Mouse (Mus musculus) frontal cortex, adult 2 months (tissue): Measurements from ENCODE around the gene Rsl1. TPM values are rescaled to one million over a fixed set of nuclear protein-coding genes. Genes with fewer than 3 reads are reported as not detected.
"Not testable (repeated sequence)": the region's sequence is repeated elsewhere in the genome, so short reads cannot be mapped to it uniquely, and the experiment has no call there.

Experiments used
- DNase-seq, 2 experiments: peaks; one replicate each; pipeline ENCODE4 v3.0.0; 2022; ENCODE audit warnings: low spot score in 1 of 2; ENCODE audit errors: extremely low spot score in 1 of 2
- polyA plus RNA-seq: library from polyadenylated mRNA; depleted of rRNA; stranded (reverse); fragments of >200 nt; gene quantifications from 2 replicates; pipeline ENCODE4 v1.2.3, GENCODE M21; 2012; rRNA removed

Gene Rsl1
- polyA plus RNA-seq: 3.3 and 3.4 TPM in 2 replicates

GRCm38 (mm10) chr13:67172991-67173722 is at the start of gene Rsl1:
Gene Rsl1, plus strand, starts transcription at chr13:67173182.
- peak; percentile 50 to 85 for DNase-seq

GRCm38 (mm10) chr13:67124460-67124859 is 48.5 kb upstream of the Rsl1 start:
- DNase-seq: no peak

GRCm38 (mm10) chr13:67127507-67127906 is 45.5 kb upstream of the Rsl1 start:
- DNase-seq: not testable (repeated sequence)

- peak; percentile 88 to 94 for DNase-seq
Measured at GRCm38 (mm10) chr13:67128038-67128721, 44.8 kb upstream of the Rsl1 start.

GRCm38 (mm10) chr13:67166122-67166521 is 6.9 kb upstream of the Rsl1 start:
- not testable (repeated sequence) for DNase-seq

- DNase-seq: peak in 1 of 2 experiments; percentile 16
Measured at GRCm38 (mm10) chr13:67173723-67174055, 707 bp downstream of the Rsl1 start.

GRCm38 (mm10) chr13:67194340-67194894 is 21.4 kb downstream of the Rsl1 start, which contains the start of gene Zfp455:
Gene Zfp455, plus strand, starts transcription at chr13:67194506.
- DNase-seq: peak; percentile 17 to 77

- DNase-seq: no peak
Measured at GRCm38 (mm10) chr13:67201656-67202055, 28.7 kb downstream of the Rsl1 start.

- no peak for DNase-seq
Measured at GRCm38 (mm10) chr13:67214015-67214607, 41.1 kb downstream of the Rsl1 start.

Other genes starting within 250 kb of the Rsl1 start
- 2.6 and 2.8 TPM in 2 replicates for gene Zfp712, start 112.0 kb upstream of the Rsl1 start, polyA plus RNA-seq
- 3.0 and 3.7 TPM in 2 replicates for gene Zfp708, start 75.2 kb upstream of the Rsl1 start, polyA plus RNA-seq
- gene Gm28557, start 64.6 kb upstream of the Rsl1 start, polyA plus RNA-seq: 1.6 and 2.0 TPM in 2 replicates
- 0.21 and 0.24 TPM in 2 replicates for gene Rslcan18, start 56.9 kb upstream of the Rsl1 start, polyA plus RNA-seq
- 3.0 and 3.4 TPM in 2 replicates for gene Zfp759, start 51.5 kb upstream of the Rsl1 start, polyA plus RNA-seq
- 1.6 TPM in 2 replicates for gene Zfp455, start 21.3 kb downstream of the Rsl1 start, polyA plus RNA-seq
- gene Zfp458, start 105.3 kb downstream of the Rsl1 start, polyA plus RNA-seq: 3.5 and 3.8 TPM in 2 replicates
- gene Zfp457, start 133.3 kb downstream of the Rsl1 start, polyA plus RNA-seq: 3.0 and 3.7 TPM in 2 replicates
- 2.5 and 2.7 TPM in 2 replicates for gene Zfp595, start 159.4 kb downstream of the Rsl1 start, polyA plus RNA-seq
- gene Gm28044, start 187.4 kb downstream of the Rsl1 start, polyA plus RNA-seq: not detected in 2 replicates
- gene Zfp953, start 187.4 kb downstream of the Rsl1 start, polyA plus RNA-seq: 0.48 TPM in 2 replicates
- 0.38 TPM in 1 of 2 replicates, not detected in the other for gene Gm28041, start 202.6 kb downstream of the Rsl1 start, polyA plus RNA-seq
- 0.48 and 0.62 TPM in 2 replicates for gene Zfp456, start 202.6 kb downstream of the Rsl1 start, polyA plus RNA-seq
- gene Zfp429, start 226.6 kb downstream of the Rsl1 start, polyA plus RNA-seq: 3.2 and 3.4 TPM in 2 replicates
- 2.3 and 2.5 TPM in 2 replicates for gene Zfp459, start 248.2 kb downstream of the Rsl1 start, polyA plus RNA-seq